Mouse (Mus musculus) bone marrow macrophage, adult 2 months (primary cell): ENCODE results near the gene Emilin2. TPM values are rescaled to one million over a fixed set of nuclear protein-coding genes. Genes with fewer than 3 reads are reported as not detected.

Experiments
- H3K27ac ChIP-seq: 2 replicates; pipeline ENCODE4 v1.5.1; 2012; ENCODE audit warnings: low read depth, low read length; ENCODE audit not compliant: insufficient read depth
- H3K4me1 ChIP-seq: 2 replicates; pipeline ENCODE4 v1.6.1; 2012; ENCODE audit warnings: low read length; ENCODE audit not compliant: control insufficient read depth, insufficient read depth
- H3K4me3 ChIP-seq: 2 replicates; pipeline ENCODE4 v1.5.1; 2012; ENCODE audit warnings: mild to moderate bottlenecking, low read length, moderate library complexity; ENCODE audit not compliant: insufficient read depth
- CTCF ChIP-seq: IDR thresholded peaks from 2 replicates; pipeline ENCODE4 v1.5.1; 2012; ENCODE audit warnings: low read depth, mild to moderate bottlenecking, low read length, moderate library complexity
- POLR2A ChIP-seq: IDR thresholded peaks from 2 replicates; pipeline ENCODE4 v1.6.1; 2012; ENCODE audit warnings: mild to moderate bottlenecking, low read depth, low read length, borderline replicate concordance
- polyA plus RNA-seq: library from polyadenylated mRNA; stranded (reverse); fragments of >200 nt; gene quantifications from 2 replicates; pipeline ENCODE4 v1.2.4, GENCODE M21; 2012; ENCODE audit not compliant: missing spikeins, insufficient read depth, insufficient read length

The Emilin2 gene
- polyA plus RNA-seq, 1 experiment: 102 TPM

DNA sequence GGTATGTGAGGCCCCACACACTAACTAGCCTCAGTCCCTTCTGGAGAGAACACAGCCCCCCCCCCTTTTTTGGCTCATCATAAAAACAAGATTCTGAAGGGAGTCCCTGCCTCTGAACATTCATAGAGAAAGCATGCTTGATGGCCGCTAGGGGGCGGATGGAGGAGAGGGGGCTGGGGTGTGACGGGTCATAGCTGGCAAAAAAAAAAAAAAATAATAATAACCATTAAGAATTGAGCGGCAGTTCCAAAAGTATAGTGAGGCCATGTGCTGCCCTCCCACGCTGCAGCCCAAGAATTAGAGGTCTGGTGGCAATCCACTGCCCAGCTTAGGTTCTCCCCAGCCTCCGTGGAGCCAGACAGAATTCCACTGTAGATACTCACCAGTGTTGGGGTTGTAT, 57.0 kb downstream of the Emilin2 start:
- H3K4me3 ChIP-seq: no peak overlapping the region
- no peak overlapping the region for H3K27ac ChIP-seq
- TF ChIP-seq POLR2A (no peak), CTCF (peak; percentile 65)
- peaks cover 56% of the 10 kb centered on the region for H3K4me1 ChIP-seq

- Histone ChIP-seq H3K4me3 (no peak overlapping the region), H3K4me1 (peaks cover 55% of the 10 kb centered on the region), H3K27ac (no peak overlapping the region)
- no peak for TF ChIP-seq CTCF
- no peak for TF ChIP-seq POLR2A
Measured at GRCm38 (mm10) chr17:71254106-71254505, 57.7 kb downstream of the Emilin2 start.

- Histone ChIP-seq H3K4me3 (no peak overlapping the region), H3K4me1 (peaks cover 50% of the 10 kb centered on the region), H3K27ac (no peak overlapping the region)
- TF ChIP-seq CTCF (no peak), POLR2A (no peak)
Measured at GRCm38 (mm10) chr17:71253391-71253790, 58.4 kb downstream of the Emilin2 start.

DNA sequence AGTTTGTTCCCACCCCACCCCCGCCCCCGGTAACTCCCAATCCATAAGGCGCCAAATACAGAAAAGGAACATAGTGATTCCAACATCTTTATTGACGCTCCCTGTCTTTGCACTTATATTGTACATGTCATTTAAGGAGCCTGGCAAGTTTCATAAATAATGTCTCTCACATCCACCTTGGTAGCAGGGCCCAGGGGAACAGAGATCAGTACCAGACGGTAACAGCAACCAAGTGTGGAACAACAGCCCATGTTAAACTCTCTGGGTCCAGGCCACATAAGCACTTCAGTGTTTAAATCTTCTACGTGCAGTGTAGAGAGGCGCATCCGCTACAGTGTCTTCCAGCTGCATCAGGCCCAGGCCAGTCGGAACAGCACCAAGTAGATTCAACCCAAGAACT, 59.7 kb downstream of the Emilin2 start:
- Histone ChIP-seq H3K27ac (no peak overlapping the region), H3K4me1 (peaks cover 40% of the 10 kb centered on the region), H3K4me3 (no peak overlapping the region)
- no peak for TF ChIP-seq POLR2A
- TF ChIP-seq CTCF: no peak

GRCm38 (mm10) chr17:71251601-71252001, 60.2 kb downstream of the Emilin2 start:
- Histone ChIP-seq H3K4me1 (peaks cover 35% of the 10 kb centered on the region), H3K27ac (peak overlapping the region; percentile 66), H3K4me3 (no peak overlapping the region)
- TF ChIP-seq CTCF (no peak), POLR2A (no peak)

GRCm38 (mm10) chr17:71250819-71251600, 60.8 kb downstream of the Emilin2 start:
- Histone ChIP-seq H3K27ac (peak overlapping the region; percentile 66), H3K4me3 (peak overlapping the region; percentile 3; the same call in 1 of the 2 replicates), H3K4me1 (peaks cover 31% of the 10 kb centered on the region)
- TF ChIP-seq CTCF (peak; percentile 29; the same call in 1 of the 2 replicates), POLR2A (no peak)

DNA sequence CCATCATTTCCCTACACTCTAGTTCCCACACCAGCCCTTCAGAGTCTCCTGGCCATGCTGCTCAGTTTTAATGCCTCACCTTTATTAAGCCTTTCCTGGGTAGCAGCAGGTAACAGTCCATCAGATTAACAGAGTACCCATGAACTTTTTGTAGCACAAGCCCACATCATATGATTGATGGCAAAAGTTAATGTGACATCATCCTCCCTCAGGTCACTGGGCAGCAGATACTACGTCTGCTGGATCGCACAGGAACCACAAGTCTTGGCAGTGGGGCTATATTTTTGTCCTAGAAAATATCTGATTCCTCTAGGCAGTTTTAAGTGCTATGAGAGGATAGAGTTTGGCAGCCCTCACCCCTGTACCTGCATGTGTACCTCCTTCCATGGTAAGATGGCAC, 61.7 kb downstream of the Emilin2 start:
- H3K4me1 ChIP-seq: peaks cover 31% of the 10 kb centered on the region
- H3K4me3 ChIP-seq: no peak overlapping the region
- TF ChIP-seq CTCF (no peak), POLR2A (no peak)
- H3K27ac ChIP-seq: peak overlapping the region; percentile 52

GRCm38 (mm10) chr17:71248963-71249362, 62.8 kb downstream of the Emilin2 start:
- H3K4me3 ChIP-seq: no peak overlapping the region
- H3K27ac ChIP-seq: no peak overlapping the region
- peaks cover 31% of the 10 kb centered on the region for H3K4me1 ChIP-seq
- no peak for TF ChIP-seq POLR2A
- TF ChIP-seq CTCF: no peak

DNA sequence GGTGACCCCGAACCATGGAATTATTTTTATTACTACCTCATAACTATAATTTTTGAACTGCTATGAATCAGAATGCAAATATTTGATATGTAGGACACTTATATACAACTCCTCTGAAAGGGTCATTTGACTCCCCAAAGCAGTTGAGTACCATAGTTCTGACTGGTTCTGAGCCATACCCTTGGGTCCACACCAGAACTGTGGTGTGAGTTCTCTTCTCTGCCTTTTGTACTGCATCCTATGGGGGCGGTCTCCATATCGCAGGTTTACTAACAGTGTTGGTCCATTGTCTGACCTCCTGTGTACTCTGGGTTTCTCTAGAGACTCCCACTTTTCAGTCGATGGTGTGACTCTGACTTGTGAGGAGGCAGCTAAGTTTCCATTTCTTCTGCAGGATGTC, 65.8 kb downstream of the Emilin2 start:
- H3K4me1 ChIP-seq: peaks cover 19% of the 10 kb centered on the region
- TF ChIP-seq CTCF: no peak
- no peak for TF ChIP-seq POLR2A
- no peak overlapping the region for H3K4me3 ChIP-seq
- H3K27ac ChIP-seq: no peak overlapping the region

GRCm38 (mm10) chr17:71245133-71245532, 66.6 kb downstream of the Emilin2 start:
- TF ChIP-seq POLR2A: no peak
- TF ChIP-seq CTCF: no peak
- Histone ChIP-seq H3K4me1 (peaks cover 10% of the 10 kb centered on the region), H3K27ac (no peak overlapping the region), H3K4me3 (no peak overlapping the region)
